Mouse (Mus musculus) ES-E14 (cell line): ENCODE data around the gene 4933416C03Rik. TPM values are rescaled to one million over a fixed set of nuclear protein-coding genes. Genes with fewer than 3 reads are reported as not detected.

Experiments
- DNase-seq: peaks from one replicate; pipeline ENCODE4 v3.0.0-alpha.2; 2013; ENCODE audit warnings: low read depth, low spot score
- H3K27ac ChIP-seq: 2 replicates; pipeline ENCODE4 v1.5.1; 2012; ENCODE audit warnings: low read depth, mild to moderate bottlenecking, low read length, moderate library complexity, mixed read lengths; ENCODE audit not compliant: poor library complexity, insufficient read depth, severe bottlenecking
- H3K36me3 ChIP-seq: 2 replicates; pipeline ENCODE4 v1.6.1; 2012; ENCODE audit warnings: mild to moderate bottlenecking, low read length, moderate library complexity, mixed read lengths; ENCODE audit not compliant: control insufficient read depth, poor library complexity, insufficient read depth, severe bottlenecking
- H3K4me1 ChIP-seq, 2 experiments: fragments of 150-350 bp in 1 of 2; sonication (generic) in 1 of 2; 2 replicates each; pipeline ENCODE4 v1.6.1; 2012; ENCODE audit warnings: low read length in 2 of 2, mild to moderate bottlenecking in 1 of 2, mixed read lengths in 1 of 2; ENCODE audit not compliant: control insufficient read depth in 2 of 2, insufficient read depth in 2 of 2, poor library complexity in 1 of 2
- H3K4me3 ChIP-seq, 2 experiments: fragments of 150-350 bp in 1 of 2; sonication (generic) in 1 of 2; 2 replicates each; pipeline ENCODE4 v1.5.1; 2012; ENCODE audit warnings: low read length in 2 of 2, low read depth in 1 of 2, mild to moderate bottlenecking in 1 of 2, mixed read lengths in 1 of 2; ENCODE audit not compliant: insufficient read depth in 1 of 2, poor library complexity in 1 of 2, severe bottlenecking in 1 of 2
- H3K9ac ChIP-seq: 2 replicates; pipeline ENCODE4 v1.6.1; 2012; ENCODE audit warnings: low read depth, mild to moderate bottlenecking, low read length, mixed read lengths; ENCODE audit not compliant: poor library complexity, insufficient read depth, severe bottlenecking
- H3K9me3 ChIP-seq: fragments of 150-350 bp; sonication (generic); 2 replicates; pipeline ENCODE4 v1.6.1; 2012; ENCODE audit warnings: low read depth, mild to moderate bottlenecking, low read length; ENCODE audit not compliant: control insufficient read depth, insufficient read depth
- CHD2 ChIP-seq: IDR thresholded peaks from 2 replicates; pipeline ENCODE4 v1.6.1; 2014; ENCODE audit warnings: mild to moderate bottlenecking, low read depth, low read length, inconsistent platforms
- HCFC1 ChIP-seq: IDR thresholded peaks from 2 replicates; pipeline ENCODE4 v1.6.1; 2012; ENCODE audit warnings: low read length, inconsistent platforms, borderline replicate concordance; ENCODE audit not compliant: insufficient read depth
- MAFK ChIP-seq: IDR thresholded peaks from 2 replicates; pipeline ENCODE4 v1.6.1; 2014; ENCODE audit warnings: mild to moderate bottlenecking, low read depth, low read length, inconsistent platforms; ENCODE audit not compliant: insufficient read depth
- ZC3H11A ChIP-seq: IDR thresholded peaks from 2 replicates; pipeline ENCODE4 v1.6.1; 2012; ENCODE audit warnings: low read depth, mild to moderate bottlenecking, inconsistent platforms, low read length, borderline replicate concordance
- ZNF384 ChIP-seq: IDR thresholded peaks from 2 replicates; pipeline ENCODE4 v1.6.1; 2012; ENCODE audit warnings: low read depth, low read length, inconsistent platforms
- in situ Hi-C, 2 experiments: fragments of 600-800 bp; cut with MboI; formaldehyde crosslinking; loops; one replicate each; pipeline ENCODE4 v1.15.1; 2025; ENCODE audit warnings: low sequenced_read_pairs in 2 of 2, inconsistent platforms in 1 of 2; ENCODE audit not compliant: unreplicated experiment in 2 of 2
- total RNA-seq: library from RNA; depleted of rRNA; stranded (reverse); fragments of 300-350 nt; gene quantifications from 2 replicates; pipeline ENCODE4 v1.2.3, GENCODE M21; 2012; rRNA removed

Gene 4933416C03Rik
- total RNA-seq, 1 experiment, result 0.13 TPM

DNA sequence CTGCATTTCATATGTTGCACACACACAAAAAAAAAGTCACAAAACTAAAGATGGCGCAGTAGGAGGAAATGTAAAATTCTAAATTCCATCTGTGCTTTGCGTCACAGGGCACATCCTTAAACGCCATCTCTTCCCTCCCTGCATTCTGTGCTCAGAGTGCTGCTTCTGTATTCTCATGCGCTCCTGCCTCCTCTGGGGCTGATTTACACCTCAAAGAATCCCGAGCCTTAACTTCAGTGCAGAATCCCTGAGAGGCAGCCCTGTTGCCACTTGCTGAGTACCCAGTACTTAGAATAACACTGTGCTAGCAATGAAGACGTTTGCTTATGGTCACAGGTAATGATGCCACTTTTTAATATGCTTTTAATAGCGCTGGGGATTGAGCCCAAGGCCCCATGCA, 34.3 kb downstream of the 4933416C03Rik start:
- in situ Hi-C loops, result no loop called here
- H3K27ac ChIP-seq, result no peak overlapping the region

DNA sequence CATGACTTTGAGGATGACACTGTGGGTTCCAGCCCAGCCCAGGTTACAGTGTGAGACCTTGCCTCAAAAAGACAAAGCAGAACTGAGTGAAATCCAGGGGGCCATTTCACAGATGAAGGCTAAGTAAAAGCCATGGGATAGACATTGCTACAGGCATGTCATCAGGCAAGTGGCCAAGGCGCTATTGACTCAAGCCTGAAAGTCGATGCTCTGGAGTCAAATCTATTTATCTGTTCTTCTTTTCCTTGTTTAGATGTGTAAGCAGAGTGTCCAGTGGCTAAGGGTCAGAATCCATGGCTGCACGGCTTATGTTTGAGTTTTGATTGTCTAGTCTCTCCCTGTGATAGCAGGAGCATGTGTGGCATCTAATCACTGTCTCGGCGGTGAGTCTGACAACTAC, 35.1 kb downstream of the 4933416C03Rik start:
- in situ Hi-C loops, result no loop called here
- no peaks in the 10 kb centered on the region; a peak in 1 of 4 replicates for H3K4me1 ChIP-seq
- no peaks in the 10 kb centered on the region for H3K9me3 ChIP-seq
- no peak overlapping the region for H3K27ac ChIP-seq
- H3K36me3 ChIP-seq, result no peaks in the 10 kb centered on the region
- no peak for DNase-seq
- no peak overlapping the region for H3K9ac ChIP-seq
- TF ChIP-seq CHD2, result no peak
- no peak for TF ChIP-seq HCFC1
- no peak overlapping the region for H3K4me3 ChIP-seq

More for the DNA sequence above, 34.3 kb downstream of the 4933416C03Rik start:
- Histone ChIP-seq H3K4me3 (no peak overlapping the region), H3K4me1 (no peaks in the 10 kb centered on the region; a peak in 1 of 4 replicates), H3K36me3 (no peaks in the 10 kb centered on the region), H3K9me3 (no peaks in the 10 kb centered on the region), H3K9ac (no peak overlapping the region)
- TF ChIP-seq CHD2 (no peak), MAFK (no peak), ZC3H11A (no peak), ZNF384 (no peak), HCFC1 (no peak)
- peak; percentile 12 for DNase-seq

DNA sequence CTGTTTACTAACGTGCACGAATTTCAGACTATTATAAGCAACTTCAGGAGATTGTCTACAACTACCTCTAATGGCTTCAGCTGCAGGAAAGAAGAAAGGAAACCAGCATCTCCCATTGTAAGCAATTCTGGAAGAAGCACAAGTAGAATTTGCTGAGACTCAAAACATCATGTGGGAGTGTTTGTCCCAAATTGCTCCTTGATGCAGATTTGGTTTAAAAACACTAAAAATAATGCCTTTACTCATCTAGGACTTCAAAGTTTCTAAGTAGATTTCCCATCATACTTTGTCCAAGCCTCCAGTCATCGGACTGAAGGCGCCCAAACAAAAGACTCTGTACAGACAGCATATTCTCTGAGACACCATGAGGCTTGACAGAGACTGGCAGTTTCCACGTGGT, 37.8 kb downstream of the 4933416C03Rik start:
- no peak for TF ChIP-seq ZNF384
- no peak for TF ChIP-seq CHD2
- no peak for TF ChIP-seq MAFK
- TF ChIP-seq ZC3H11A, result no peak
- TF ChIP-seq HCFC1, result no peak
- H3K9me3 ChIP-seq, result no peaks in the 10 kb centered on the region
- H3K4me3 ChIP-seq, result no peak overlapping the region
- H3K36me3 ChIP-seq, result no peaks in the 10 kb centered on the region
- H3K27ac ChIP-seq, result no peak overlapping the region
- no peaks in the 10 kb centered on the region; a peak in 1 of 4 replicates for H3K4me1 ChIP-seq
- H3K9ac ChIP-seq, result no peak overlapping the region
- no peak for DNase-seq
- in situ Hi-C loops, result no loop called here

Other genes with a start within 250 kb of the 4933416C03Rik start
- gene Ptprr, start 95.7 kb downstream of the 4933416C03Rik start, total RNA-seq, result 0.11 and 0.13 TPM in 2 replicates
- gene Ptprb, start 161.6 kb upstream of the 4933416C03Rik start, total RNA-seq, result 0.16 and 0.62 TPM in 2 replicates